ENCODE assay signal across 12 mouse cellular contexts in genomic region chr9:121690200-121690651, GRCm38 (mm10). TPM values are rescaled to one million over a fixed set of nuclear protein-coding genes. Genes with fewer than 3 reads are reported as not detected.
DNase-seq lines count a peak whose midpoint lies in the region; ATAC-seq lines count a peak whose summit lies in the region.
"Had no signal": no experiment of that assay in that cellular context is flagged by ENCODE, and none has a peak within 500 bp of the region (broad histone marks: within the 10 kb centered on the region; RNA-seq: fewer than 3 reads in every experiment).

No protein-coding gene starts in this region.

- peaks cover 26% of the 10 kb centered on the region for H3K4me1 ChIP-seq in midbrain, embryonic 15.5 days

- peaks cover 16% of the 10 kb centered on the region for H3K36me3 ChIP-seq in midbrain, embryonic 15.5 days (replicated peaks)

- peak overlapping the region; percentile 45 for H3K4me2 ChIP-seq in midbrain, embryonic 15.5 days

- DNase-seq in left cerebral cortex, adult 11 months (ENCODE audit: low spot score), result peak; percentile 67
- DNase-seq in left cerebral cortex, adult 8-10 months (ENCODE audit: low spot score in 2 of 2), result no peak
- peak; percentile 76 to 91 for DNase-seq in layer of hippocampus, adult 18-20 months (ENCODE audit: low spot score in 2 of 2)
- peak; percentile 80 for DNase-seq in telencephalon, adult 2 months (ENCODE audit: low read depth, low spot score)
- no peak for DNase-seq in heart, adult 9 months (ENCODE audit: low spot score in 2 of 2)
- no peak for DNase-seq in MN1 (ENCODE audit: low spot score)
- DNase-seq: cerebellum, adult 18-20 months had no signal

- peak overlapping the region; percentile 24 for H3K4me3 ChIP-seq in midbrain, embryonic 15.5 days

- no peaks in the 10 kb centered on the region for H3K27me3 ChIP-seq in midbrain, embryonic 15.5 days (replicated peaks)

- 24% methylated on average over 15 of the region's 15 CpGs for WGBS in midbrain, embryonic 15.5 days

- no peak overlapping the region for H3K9ac ChIP-seq in midbrain, embryonic 15.5 days

- peak; percentile 93 for ATAC-seq in midbrain, embryonic 15.5 days (replicated peaks)
- no peak for ATAC-seq in cerebellum, adult (ENCODE audit: insufficient number of reproducible peaks, low FRiP score, low TSS enrichment)

- no peaks in the 10 kb centered on the region for H3K9me3 ChIP-seq in midbrain, embryonic 15.5 days

- peak overlapping the region; percentile 86 for H3K27ac ChIP-seq in midbrain, embryonic 15.5 days

RNA-seq across cellular contexts. Expression of gene Sec22c, which starts 15.1 kb away (rescaled TPM):
- total RNA-seq in left cerebral cortex, adult 8-10 months (2022), result 10 to 100 TPM; 24.9 to 28.6 (median 26.6) TPM
- 10 to 100 TPM; 28.7 to 33.4 TPM for total RNA-seq in layer of hippocampus, adult 18-20 months (2021)
- 36.9 and 39.4 TPM in 2 replicates for polyA plus RNA-seq in midbrain, embryonic 15.5 days (2015; fragmentation: Nextera tagmentation; extraction: Ambion mirVana)

RNA-seq across cellular contexts. Expression of gene Ss18l2, which starts 19.9 kb away (rescaled TPM):
- total RNA-seq in left cerebral cortex, adult 8-10 months (2022), result 10 to 100 TPM; 77.1 to 81.7 (median 78.5) TPM
- 10 to 100 TPM; 73.7 to 82.6 TPM for total RNA-seq in layer of hippocampus, adult 18-20 months (2021)
- 139 and 149 TPM in 2 replicates for polyA plus RNA-seq in midbrain, embryonic 15.5 days (2015; fragmentation: Nextera tagmentation; extraction: Ambion mirVana)

RNA-seq across cellular contexts. Expression of gene Nktr, which starts 28.7 kb away (rescaled TPM):
- 100 to 1,000 TPM in 1 of 4 experiments, 10 to 100 TPM in 3; 89.5 to 103 (median 92.6) TPM for total RNA-seq in left cerebral cortex, adult 8-10 months (2022)
- 100 to 1,000 TPM in 1 of 2 experiments, 10 to 100 TPM in 1; 98.6 to 100 TPM for total RNA-seq in layer of hippocampus, adult 18-20 months (2021)
- polyA plus RNA-seq in midbrain, embryonic 15.5 days (2015; fragmentation: Nextera tagmentation; extraction: Ambion mirVana), result 51.0 and 52.1 TPM in 2 replicates

RNA-seq across cellular contexts. Expression of gene Vipr1, which starts 47.7 kb away (rescaled TPM):
- total RNA-seq in left cerebral cortex, adult 8-10 months (2022), result 10 to 100 TPM; 20.8 to 23.8 (median 21.7) TPM
- total RNA-seq in layer of hippocampus, adult 18-20 months (2021), result 10 to 100 TPM; 16.5 to 20.6 TPM
- polyA plus RNA-seq in midbrain, embryonic 15.5 days (2015; fragmentation: Nextera tagmentation; extraction: Ambion mirVana), result 0.14 and 0.15 TPM in 2 replicates

RNA-seq across cellular contexts. Expression of gene Lyzl4, which starts 48.3 kb away (rescaled TPM):
- total RNA-seq in left cerebral cortex, adult 8-10 months (2022), result 1 to 10 TPM; 1.2 to 4.4 (median 2.4) TPM
- total RNA-seq in layer of hippocampus, adult 18-20 months (2021), result 1 to 10 TPM in 1 of 2 experiments, under 1 TPM in 1; 0.86 to 1.0 TPM
- polyA plus RNA-seq in midbrain, embryonic 15.5 days (2015; fragmentation: Nextera tagmentation; extraction: Ambion mirVana), result 0.18 and 0.27 TPM in 2 replicates
- total RNA-seq: liver, adult 2 months; megakaryocyte, adult 5-6 weeks had no signal
- polyA plus RNA-seq: intestine, embryonic 14.5 days; liver, adult 2 months had no signal

Comparison
In these comparisons a context has a peak if more than half of its experiments do, and no peak if none do; other contexts are left out.
1. DNase-seq: peak in left cerebral cortex, adult 11 months (single experiment), layer of hippocampus, adult 18-20 months (2 of 2) and telencephalon, adult 2 months (single experiment); none in left cerebral cortex, adult 8-10 months (0 of 2), heart, adult 9 months (0 of 2) and MN1 (single experiment).